ENCODE assay signal across 9 mouse cellular contexts in the genomic region with DNA sequence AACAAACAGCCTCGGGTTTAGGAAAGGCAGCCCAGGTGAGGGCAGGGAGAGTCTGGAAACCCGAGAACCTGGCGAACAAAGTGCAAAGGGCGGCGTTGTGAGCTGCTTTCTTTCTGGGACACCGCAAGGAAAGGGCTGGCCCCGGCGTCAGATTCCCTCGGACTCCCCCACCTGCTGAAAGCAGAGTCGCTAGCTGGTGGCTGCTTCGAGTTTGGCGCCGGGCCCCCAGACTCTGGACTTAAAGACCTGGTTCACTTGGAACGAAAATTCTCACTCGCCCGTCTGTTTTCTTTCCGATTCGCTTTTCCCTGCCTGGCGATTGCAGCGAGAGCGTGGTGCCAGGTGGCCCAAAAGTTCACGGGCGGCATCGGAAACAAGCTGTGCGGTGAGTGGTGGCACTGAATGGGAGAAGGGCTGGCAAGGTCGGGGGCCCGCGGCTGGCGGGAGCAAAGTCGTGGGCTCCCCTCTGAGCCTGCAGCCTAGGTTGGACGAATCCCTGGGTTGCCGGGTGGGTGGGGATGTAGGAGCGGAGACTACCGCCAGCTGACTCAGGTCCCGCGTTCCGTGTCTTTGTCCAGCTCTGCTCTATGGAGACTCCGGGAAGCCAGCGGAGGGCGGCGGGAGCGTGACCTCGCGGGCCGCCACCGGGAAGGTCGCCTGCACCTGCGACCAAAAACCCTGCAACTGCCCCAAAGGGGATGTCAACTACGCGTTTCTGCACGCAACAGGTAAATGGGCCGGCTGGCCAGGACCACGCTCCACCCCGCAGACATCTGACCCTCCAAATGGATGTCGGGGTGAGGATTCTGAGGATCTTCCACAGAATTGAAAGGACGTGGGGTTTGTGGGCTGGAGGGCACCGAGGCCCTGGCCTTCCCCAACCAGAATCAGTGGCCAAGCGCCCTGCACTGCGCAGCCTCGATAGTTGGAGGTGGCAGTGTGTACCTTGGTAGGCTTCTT. TPM values are rescaled to one million over a fixed set of nuclear protein-coding genes. Genes with fewer than 3 reads are reported as not detected.
DNase-seq lines count a peak whose midpoint lies in the region; ATAC-seq and TF ChIP-seq lines count a peak whose summit lies in the region.
"Had no signal": no experiment of that assay in that cellular context is flagged by ENCODE, and none has a peak within 500 bp of the region (broad histone marks: within the 10 kb centered on the region; RNA-seq: fewer than 3 reads in every experiment).

No protein-coding gene starts in this region.

- H3K36me3 ChIP-seq in heart, embryonic 15.5 days: no peaks in the 10 kb centered on the region
- H3K36me3 ChIP-seq in embryonic facial prominence, embryonic 10.5 days (replicated peaks): no peaks in the 10 kb centered on the region
- no peaks in the 10 kb centered on the region for H3K36me3 ChIP-seq in intestine, embryonic 14.5 days (ENCODE audit: control insufficient read depth, insufficient read depth, low read length)
- H3K36me3 ChIP-seq in midbrain, postnatal 0 days (ENCODE audit: insufficient read depth, low read length): no peaks in the 10 kb centered on the region

- DNase-seq in heart, postnatal 14 days: no peak
- peak; percentile 50 for DNase-seq in embryonic facial prominence, embryonic 10.5 days (ENCODE audit: low spot score)
- peak; percentile 69 for DNase-seq in intestine, embryonic 14.5 days (ENCODE audit: low spot score)
- peak; percentile 18 for DNase-seq in midbrain, postnatal 0 days (ENCODE audit: low spot score)
- no peak for DNase-seq in ovary, adult 18-20 months (ENCODE audit: low spot score)
- DNase-seq in urinary bladder, postnatal 10 days (ENCODE audit: low spot score): no peak
- no peak for DNase-seq in cerebellum, adult 8-10 months

- peak overlapping the region; percentile 47 for H3K4me3 ChIP-seq in heart, embryonic 15.5 days
- H3K4me3 ChIP-seq in embryonic facial prominence, embryonic 10.5 days: peak overlapping the region; percentile 55
- H3K4me3 ChIP-seq in intestine, embryonic 14.5 days (ENCODE audit: low read depth, low read length): peak overlapping the region; percentile 10; the same call in 1 of the 2 replicates
- peak overlapping the region; percentile 51 for H3K4me3 ChIP-seq in midbrain, postnatal 0 days (ENCODE audit: low read depth, low read length)

- under 1% methylated on average over 60 of the region's 60 CpGs for WGBS in heart, embryonic 15.5 days
- under 1% methylated on average over 60 of the region's 60 CpGs for WGBS in embryonic facial prominence, embryonic 10.5 days
- under 1% methylated on average over 60 of the region's 60 CpGs for WGBS in intestine, embryonic 14.5 days
- 1% methylated on average over 60 of the region's 60 CpGs for WGBS in midbrain, postnatal 0 days

- H3K4me1 ChIP-seq in heart, embryonic 15.5 days (replicated peaks): peaks cover 31% of the 10 kb centered on the region
- H3K4me1 ChIP-seq in embryonic facial prominence, embryonic 10.5 days: peaks cover 33% of the 10 kb centered on the region
- no peaks in the 10 kb centered on the region for H3K4me1 ChIP-seq in intestine, embryonic 14.5 days (replicated peaks; ENCODE audit: control insufficient read depth, insufficient read depth, low read length)
- H3K4me1 ChIP-seq in midbrain, postnatal 0 days (ENCODE audit: insufficient read depth, low read length): 0 out of 2 replicates have a peak, but pooled peaks cover 4% of the 10 kb centered on the region

- intact Hi-C loops in heart, postnatal 14 days (cut with DNase I): no loop called here

- H3K27ac ChIP-seq in heart, embryonic 15.5 days: no peak overlapping the region
- peak overlapping the region; percentile 40 for H3K27ac ChIP-seq in embryonic facial prominence, embryonic 10.5 days (replicated peaks)
- H3K27ac ChIP-seq in intestine, embryonic 14.5 days (ENCODE audit: low read depth): no peak overlapping the region
- peak overlapping the region; percentile 84 for H3K27ac ChIP-seq in midbrain, postnatal 0 days (ENCODE audit: low read depth, low read length)

- no peak overlapping the region for H3K9ac ChIP-seq in heart, embryonic 15.5 days
- H3K9ac ChIP-seq in intestine, embryonic 14.5 days (ENCODE audit: low read length): no peak overlapping the region
- peak overlapping the region; percentile 76 for H3K9ac ChIP-seq in midbrain, postnatal 0 days (replicated peaks; ENCODE audit: low read length, poor library complexity, severe bottlenecking)

- peaks cover 95% of the 10 kb centered on the region for H3K27me3 ChIP-seq in heart, embryonic 15.5 days
- H3K27me3 ChIP-seq in embryonic facial prominence, embryonic 10.5 days (replicated peaks; ENCODE audit: low read depth, poor library complexity, severe bottlenecking): peaks cover 100% of the 10 kb centered on the region
- peaks cover 98% of the 10 kb centered on the region for H3K27me3 ChIP-seq in intestine, embryonic 14.5 days (replicated peaks; ENCODE audit: control insufficient read depth, insufficient read depth, low read length)
- peaks cover 14% of the 10 kb centered on the region for H3K27me3 ChIP-seq in midbrain, postnatal 0 days (ENCODE audit: insufficient read depth, low read length)

- no peaks in the 10 kb centered on the region for H3K9me3 ChIP-seq in heart, embryonic 15.5 days (replicated peaks)
- H3K9me3 ChIP-seq in embryonic facial prominence, embryonic 10.5 days: no peaks in the 10 kb centered on the region
- H3K9me3 ChIP-seq in intestine, embryonic 14.5 days (ENCODE audit: control insufficient read depth, low read length): no peaks in the 10 kb centered on the region
- no peaks in the 10 kb centered on the region for H3K9me3 ChIP-seq in midbrain, postnatal 0 days (ENCODE audit: low read length)

- ATAC-seq in heart, embryonic 15.5 days (replicated peaks; ENCODE audit: insufficient number of reproducible peaks, insufficient read depth, low FRiP score, low read depth): no peak
- no peak for ATAC-seq in intestine, embryonic 14.5 days (replicated peaks; ENCODE audit: low FRiP score, low TSS enrichment, low read depth)
- no peak for ATAC-seq in midbrain, postnatal 0 days (ENCODE audit: low FRiP score)
- ATAC-seq: Patski had no signal

- peak overlapping the region; percentile 79 for H3K4me2 ChIP-seq in heart, embryonic 15.5 days
- peak overlapping the region; percentile 52 for H3K4me2 ChIP-seq in intestine, embryonic 14.5 days (ENCODE audit: low read length)
- peak overlapping the region; percentile 63 for H3K4me2 ChIP-seq in midbrain, postnatal 0 days (ENCODE audit: low read depth, low read length, poor library complexity, severe bottlenecking)

- TF ChIP-seq CTCF in midbrain, postnatal 0 days (IDR thresholded peaks at IDR 0.05): no peak

RNA-seq across cellular contexts. Expression of a gene that starts 1.4 kb away (rescaled TPM):
- 0.37 and 0.53 TPM in 2 replicates for polyA plus RNA-seq in heart, embryonic 15.5 days (2015; fragmentation: Nextera tagmentation; extraction: Ambion mirVana)
- total RNA-seq in heart, postnatal 14 days (2021): not detected
- 1.7 and 3.4 TPM in 2 replicates for polyA plus RNA-seq in embryonic facial prominence, embryonic 10.5 days (2016; fragmentation: Nextera tagmentation; extraction: Ambion mirVana)
- not detected in 2 replicates for polyA plus RNA-seq in intestine, embryonic 14.5 days (2014; fragmentation: Nextera tagmentation; extraction: Ambion mirVana)
- 49.4 and 77.6 TPM in 2 replicates for total RNA-seq in midbrain, postnatal 0 days (2014; rRNA removed)
- polyA plus RNA-seq in midbrain, postnatal 0 days (2015; fragmentation: Nextera tagmentation; extraction: Ambion mirVana): 43.2 and 52.6 TPM in 2 replicates
- polyA plus RNA-seq: Patski had no signal

Comparison
In these comparisons a context has a peak if more than half of its experiments do, and no peak if none do; other contexts are left out.
1. H3K27ac ChIP-seq: peak in embryonic facial prominence, embryonic 10.5 days (single experiment) and midbrain, postnatal 0 days (single experiment); none in heart, embryonic 15.5 days (single experiment) and intestine, embryonic 14.5 days (single experiment).
2. DNase-seq: peak in embryonic facial prominence, embryonic 10.5 days (single experiment), intestine, embryonic 14.5 days (single experiment) and midbrain, postnatal 0 days (single experiment); none in heart, postnatal 14 days (0 of 2), ovary, adult 18-20 months (single experiment), urinary bladder, postnatal 10 days (single experiment) and cerebellum, adult 8-10 months (single experiment).
3. RNA of a gene that starts 1.4 kb away (polyA plus RNA-seq): 43.2 to 52.6 TPM in midbrain, postnatal 0 days; 1.7 to 3.4 TPM in embryonic facial prominence, embryonic 10.5 days, 0.37 to 0.53 TPM in heart, embryonic 15.5 days and not detected in intestine, embryonic 14.5 days; every median in the first group is over 10 times any median in the second.
4. Peak in every context shown above with its lines, with median percentiles within 50 percentile points of each other: H3K4me2 ChIP-seq and H3K4me3 ChIP-seq.